Mouse (Mus musculus) neutrophil, adult 83 days (primary cell): ENCODE data around the gene Tmem110. TPM values are rescaled to one million over a fixed set of nuclear protein-coding genes. Genes with fewer than 3 reads are reported as not detected.

ENCODE experiments used
- total RNA-seq, 2 experiments: library from RNA; stranded (reverse); gene quantifications; one replicate each; pipeline ENCODE4 v1.2.4; 2023

Tmem110 gene
- total RNA-seq = 10 to 100 TPM; 14.8 to 18.4 TPM

DNA sequence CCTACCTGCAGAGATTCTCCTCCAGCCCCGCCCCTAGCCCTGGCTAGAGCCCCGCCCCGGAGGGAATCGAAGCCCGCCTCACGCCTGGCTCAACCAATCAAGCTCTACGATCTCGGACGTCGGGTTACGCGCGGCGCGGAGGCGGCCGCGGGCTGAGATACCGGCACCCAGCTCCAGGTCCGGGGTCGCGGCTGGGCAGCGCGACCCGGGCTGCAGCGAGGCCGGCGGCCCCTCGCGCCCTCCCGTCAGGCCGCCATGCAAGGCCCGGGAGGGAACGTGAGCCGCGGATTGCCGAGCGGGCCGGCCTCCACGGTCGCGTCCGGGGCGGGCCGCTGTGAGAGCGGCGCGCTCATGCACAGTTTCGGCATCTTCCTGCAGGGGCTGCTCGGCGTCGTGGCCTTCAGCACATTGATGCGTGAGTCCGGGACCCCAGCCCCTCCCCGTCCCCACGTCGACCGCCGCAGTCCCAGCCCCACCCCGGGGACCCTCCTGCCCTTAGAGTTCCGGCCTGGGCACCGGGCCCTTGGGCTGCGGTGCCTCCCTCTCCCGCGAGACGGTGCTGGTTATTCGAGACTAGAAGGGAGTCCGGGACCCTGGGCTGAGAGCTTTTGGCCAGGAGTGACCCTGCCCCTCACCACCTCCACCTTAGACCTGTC lies at the start of gene Tmem110:
Tmem110 (plus strand) TSS at position 115 of the 656 bp plus-strand sequence.

DNA sequence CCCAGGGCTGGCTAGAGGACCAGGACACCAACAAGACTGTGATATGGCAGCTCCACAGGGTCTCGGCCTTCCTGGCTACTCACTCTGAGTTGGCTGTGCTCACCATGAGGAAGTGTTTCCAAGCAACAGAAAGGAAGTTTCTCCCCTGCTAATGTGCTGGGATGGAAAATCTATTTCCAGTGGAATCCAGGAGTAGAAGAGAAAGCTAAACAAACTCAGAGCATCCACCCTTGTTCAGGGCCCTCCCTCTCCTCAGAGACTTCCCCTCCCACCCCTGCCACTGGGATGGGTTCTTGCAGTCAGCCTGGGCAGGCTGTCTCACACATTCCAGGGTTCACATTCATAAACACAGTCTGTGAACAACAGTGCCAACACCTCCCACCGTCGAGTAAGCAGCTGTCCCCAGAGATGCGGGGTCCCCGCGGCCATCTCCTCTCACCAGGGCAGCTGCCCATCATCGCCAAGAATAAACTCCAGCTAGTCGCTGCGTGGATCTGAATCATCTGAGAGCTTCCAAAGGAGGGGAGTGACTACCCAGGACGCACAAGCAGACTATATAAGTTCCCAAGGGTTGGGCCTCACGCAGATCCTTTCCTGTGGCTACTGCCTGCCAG lies 53.7 kb downstream of the Tmem110 start, which contains the start of gene Mustn1:
Mustn1 (plus strand) TSS at position 243 of the 614 bp plus-strand sequence.

DNA sequence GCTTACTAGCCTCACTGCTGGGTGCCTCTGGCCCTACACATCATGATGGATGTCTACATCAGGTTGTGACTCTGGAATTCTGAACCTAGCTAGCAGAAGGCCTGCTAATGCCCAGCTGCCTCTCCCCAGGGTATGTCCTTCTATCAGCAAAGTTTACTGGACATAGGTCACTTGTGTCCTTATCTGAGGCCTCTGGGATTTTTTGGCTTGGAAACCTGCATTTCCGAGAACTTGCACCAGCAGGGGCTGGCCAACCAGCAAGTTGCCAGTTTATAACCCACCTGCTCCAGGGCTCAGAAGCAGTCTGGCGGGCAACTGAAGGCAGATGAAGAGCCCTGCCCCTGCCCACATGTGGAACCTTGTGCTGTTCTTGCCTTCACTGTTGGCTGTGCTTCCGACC lies 60.8 kb downstream of the Tmem110 start, which contains the start of gene Itih4:
Itih4 (plus strand) TSS at position 273 of the 400 bp plus-strand sequence.

DNA sequence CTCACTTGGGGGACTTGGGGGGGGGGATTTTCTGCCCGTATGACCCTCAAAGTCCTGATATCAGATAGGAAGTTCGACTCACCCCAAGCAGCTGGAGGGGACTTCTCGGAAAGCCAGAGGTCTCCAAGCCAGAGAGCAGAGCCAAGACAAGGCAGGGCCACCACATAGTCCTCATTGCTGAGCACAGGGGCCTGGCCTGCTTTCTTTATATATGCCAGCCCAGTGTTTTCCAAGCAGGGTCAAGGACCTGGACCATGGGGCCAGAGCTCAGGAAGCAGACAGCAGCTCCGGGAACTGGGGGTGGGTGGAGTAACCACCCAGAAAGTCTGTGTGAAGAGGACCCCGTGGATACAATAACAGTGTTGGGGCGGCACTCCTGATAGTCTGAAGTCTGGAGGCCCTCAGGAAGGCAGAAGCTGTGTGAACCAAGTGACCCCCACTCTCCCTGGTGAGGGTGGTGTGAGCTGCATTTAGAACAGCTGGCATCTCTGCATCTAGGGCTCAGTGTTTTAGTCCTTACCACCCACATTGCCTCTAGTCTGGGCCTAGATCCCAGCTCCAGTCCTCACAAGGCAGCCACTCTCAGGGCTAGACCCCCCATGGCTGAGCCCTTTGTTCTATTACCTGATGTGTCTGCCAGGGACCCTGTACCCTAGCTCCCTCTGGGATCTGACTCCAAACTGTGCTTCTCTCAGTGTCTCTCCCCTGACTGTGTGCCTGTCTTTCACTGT lies 98.2 kb downstream of the Tmem110 start, which contains the start of gene Itih3:
Itih3 (minus strand) TSS at position 386 of the 731 bp plus-strand sequence.

Other genes starting within 250 kb of the Tmem110 start
- gene Prkcd, start 199.4 kb upstream of the Tmem110 start, total RNA-seq = 100 to 1,000 TPM; 579 to 643 TPM
- 1 to 10 TPM; 9.0 to 10.0 TPM for gene Rft1, start 171.2 kb upstream of the Tmem110 start, total RNA-seq
- 10 to 100 TPM; 14.6 to 16.3 TPM for gene Sfmbt1, start 110.7 kb upstream of the Tmem110 start, total RNA-seq
- gene Mustn1, start 53.6 kb downstream of the Tmem110 start, total RNA-seq = under 1 TPM; 0.44 to 0.83 TPM
- gene Itih4, start 60.9 kb downstream of the Tmem110 start, total RNA-seq = not detected
- not detected for gene Itih3, start 98.2 kb downstream of the Tmem110 start, total RNA-seq
- gene Itih1, start 117.7 kb downstream of the Tmem110 start, total RNA-seq = not detected
- gene Nek4, start 125.8 kb downstream of the Tmem110 start, total RNA-seq = 1 to 10 TPM; 4.5 to 4.7 TPM
- 10 to 100 TPM; 11.4 to 12.2 TPM for gene Glt8d1, start 175.8 kb downstream of the Tmem110 start, total RNA-seq
- 10 to 100 TPM; 70.6 to 86.4 TPM for gene Spcs1, start 176.1 kb downstream of the Tmem110 start, total RNA-seq
- gene Pbrm1, start 193.5 kb downstream of the Tmem110 start, total RNA-seq = 10 to 100 TPM; 52.5 to 55.0 TPM
- 10 to 100 TPM; 43.5 to 46.3 TPM for gene Gnl3, start 193.6 kb downstream of the Tmem110 start, total RNA-seq